ENCODE assay signal across 21 mouse cellular contexts in the genomic region with DNA sequence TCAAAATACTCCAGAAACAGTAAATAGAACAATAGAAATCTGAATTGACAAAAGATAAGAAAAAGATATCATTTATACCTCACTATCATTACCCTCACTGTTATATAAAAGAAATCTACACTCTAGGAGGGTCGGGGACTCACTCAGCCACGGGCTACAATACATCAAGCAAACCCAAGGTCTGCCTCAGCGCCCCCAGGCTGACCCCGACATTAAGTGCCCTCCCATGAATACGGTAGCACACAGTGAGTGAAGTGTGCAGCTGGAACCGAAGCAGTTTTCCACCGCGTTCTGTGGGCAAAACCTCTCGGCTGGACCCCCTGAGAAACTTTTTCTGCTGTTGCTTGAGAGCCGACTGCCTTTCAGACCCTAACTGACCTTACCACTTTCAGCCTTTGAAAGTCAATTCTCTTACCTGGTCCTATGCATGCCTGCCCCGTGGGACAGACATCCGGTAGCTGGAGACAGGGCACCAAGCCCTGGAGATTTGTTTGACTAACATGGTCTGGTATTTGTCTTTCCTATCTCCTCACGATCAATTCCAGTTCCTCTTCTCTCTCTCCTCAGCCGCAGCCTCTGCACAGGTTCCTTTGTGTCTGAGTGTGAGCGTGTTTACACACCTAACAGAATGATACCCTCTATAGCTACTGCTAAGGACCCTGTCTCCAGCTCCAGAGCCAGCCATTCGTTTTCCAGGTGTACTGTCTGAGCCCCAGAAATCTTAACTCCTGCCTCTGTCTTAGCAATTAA.
DNase-seq lines count a peak whose midpoint lies in the region; ATAC-seq and TF ChIP-seq lines count a peak whose summit lies in the region.
"Had no signal": no experiment of that assay in that cellular context is flagged by ENCODE, and none has a peak within 500 bp of the region (broad histone marks: within the 10 kb centered on the region; RNA-seq: fewer than 3 reads in every experiment).

No protein-coding gene starts in this region.

- no peaks in the 10 kb centered on the region for H3K9me3 ChIP-seq in hindbrain, embryonic 11.5 days (ENCODE audit: control insufficient read depth, low read length)
- H3K9me3 ChIP-seq in hindbrain, embryonic 10.5 days = no peaks in the 10 kb centered on the region
- no peaks in the 10 kb centered on the region for H3K9me3 ChIP-seq in CH12.LX (replicated peaks; ENCODE audit: low read length)
- no peaks in the 10 kb centered on the region for H3K9me3 ChIP-seq in forebrain, embryonic 16.5 days (ENCODE audit: control insufficient read depth, low read length)
- H3K9me3 ChIP-seq: forebrain, embryonic 15.5 days; heart, embryonic 15.5 days; liver, embryonic 15.5 days had no signal

- WGBS in hindbrain, embryonic 11.5 days = 54% methylated on average over 16 of the region's 16 CpGs
- WGBS in hindbrain, embryonic 10.5 days = 59% methylated on average over 16 of the region's 16 CpGs
- 75% methylated on average over 16 of the region's 16 CpGs for WGBS in forebrain, embryonic 16.5 days

- no peak overlapping the region for H3K9ac ChIP-seq in hindbrain, embryonic 11.5 days (ENCODE audit: low read depth, low read length)
- no peak overlapping the region for H3K9ac ChIP-seq in CH12.LX (ENCODE audit: insufficient read depth, low read depth)
- H3K9ac ChIP-seq in forebrain, embryonic 16.5 days (replicated peaks; ENCODE audit: low read depth, low read length) = no peak overlapping the region
- H3K9ac ChIP-seq: forebrain, embryonic 15.5 days; heart, embryonic 15.5 days; hindbrain, embryonic 14.5 days; liver, embryonic 15.5 days had no signal

- dilution Hi-C loops in CH12.LX (cut with MboI; ENCODE audit: extremely low pct_ligation_motif_present, extremely low pct_unique_long_range_greater_than_20kb, low sequenced_read_pairs) = no loop called here

- no peak for TF ChIP-seq EP300 in CH12.LX (IDR thresholded peaks at IDR 0.05; ENCODE audit: low read length)

- ATAC-seq in hindbrain, embryonic 11.5 days (ENCODE audit: low FRiP score) = no peak
- peak; percentile 61 to 68 for ATAC-seq in hematopoietic stem cell, adult 5-6 weeks (replicated peaks in 1 of 2; ENCODE audit: insufficient read depth in 1 of 2, low FRiP score in 2 of 2, low TSS enrichment in 1 of 2, low read depth in 1 of 2, poor library complexity in 2 of 2, severe bottlenecking in 2 of 2)
- no peak for ATAC-seq in forebrain, embryonic 16.5 days
- ATAC-seq: activated CD4-positive, CD25-positive, alpha-beta regulatory T cell, adult 4 months; forebrain, embryonic 15.5 days; Patski had no signal

- H3K27me3 ChIP-seq in hindbrain, embryonic 11.5 days (ENCODE audit: control insufficient read depth, insufficient read depth, low read length) = no peaks in the 10 kb centered on the region
- H3K27me3 ChIP-seq in hindbrain, embryonic 10.5 days (ENCODE audit: insufficient read depth, poor library complexity, severe bottlenecking) = no peaks in the 10 kb centered on the region
- no peaks in the 10 kb centered on the region for H3K27me3 ChIP-seq in CH12.LX (replicated peaks)
- H3K27me3 ChIP-seq in forebrain, embryonic 16.5 days (replicated peaks; ENCODE audit: control insufficient read depth, insufficient read depth, low read length) = no peaks in the 10 kb centered on the region
- H3K27me3 ChIP-seq: forebrain, embryonic 15.5 days; heart, embryonic 15.5 days; liver, embryonic 15.5 days had no signal

- H3K27ac ChIP-seq in hindbrain, embryonic 11.5 days (ENCODE audit: low read depth, low read length) = no peak overlapping the region
- no peak overlapping the region for H3K27ac ChIP-seq in hindbrain, embryonic 10.5 days
- H3K27ac ChIP-seq in CH12.LX (ENCODE audit: insufficient read depth, low read depth) = no peak overlapping the region
- H3K27ac ChIP-seq in forebrain, embryonic 16.5 days (ENCODE audit: low read length) = no peak overlapping the region
- H3K27ac ChIP-seq: forebrain, embryonic 15.5 days; heart, embryonic 15.5 days; hindbrain, embryonic 14.5 days; liver, embryonic 15.5 days had no signal

- in situ Hi-C loops in CH12.LX (cut with MboI; ENCODE audit: low pct_ligation_motif_present, low pct_unique_long_range_greater_than_20kb, low sequenced_read_pairs) = no loop called here

- no peak for TF ChIP-seq CTCF in CH12.LX (conservative IDR thresholded peaks at IDR 0.05 in 1 of 2, IDR thresholded peaks at IDR 0.05 in 1 of 2; ENCODE audit: low read depth in 2 of 2, low read length in 2 of 2)

- no peak for TF ChIP-seq POLR2A in CH12.LX (IDR thresholded peaks at IDR 0.05; ENCODE audit: low read depth, low read length)

- H3K4me3 ChIP-seq in hindbrain, embryonic 11.5 days (ENCODE audit: low read depth, low read length) = no peak overlapping the region
- H3K4me3 ChIP-seq in hindbrain, embryonic 10.5 days = no peak overlapping the region
- H3K4me3 ChIP-seq in CH12.LX (replicated peaks in 1 of 3; ENCODE audit: low read depth in 2 of 3, low read length in 2 of 3, poor library complexity in 1 of 3) = no peak overlapping the region
- no peak overlapping the region for H3K4me3 ChIP-seq in forebrain, embryonic 16.5 days (replicated peaks; ENCODE audit: low read length)
- H3K4me3 ChIP-seq: forebrain, embryonic 15.5 days; heart, embryonic 15.5 days; liver, embryonic 15.5 days had no signal

- H3K4me2 ChIP-seq in hindbrain, embryonic 11.5 days (replicated peaks; ENCODE audit: low read depth, low read length) = no peak overlapping the region
- peak overlapping the region; percentile 26; the same call in 1 of the 2 replicates for H3K4me2 ChIP-seq in CH12.LX (ENCODE audit: insufficient read depth, low read depth, poor library complexity, severe bottlenecking)
- H3K4me2 ChIP-seq in forebrain, embryonic 16.5 days (ENCODE audit: low read length) = no peak overlapping the region
- H3K4me2 ChIP-seq: forebrain, embryonic 15.5 days; heart, embryonic 15.5 days; hindbrain, embryonic 14.5 days; liver, embryonic 15.5 days had no signal

- no peaks in the 10 kb centered on the region for H3K36me3 ChIP-seq in hindbrain, embryonic 11.5 days (ENCODE audit: control insufficient read depth, insufficient read depth, low read length)
- no peaks in the 10 kb centered on the region for H3K36me3 ChIP-seq in hindbrain, embryonic 10.5 days
- no peaks in the 10 kb centered on the region for H3K36me3 ChIP-seq in CH12.LX (replicated peaks in 1 of 2; ENCODE audit: control insufficient read depth in 1 of 2, insufficient read depth in 1 of 2, low read length in 1 of 2)
- H3K36me3 ChIP-seq in forebrain, embryonic 16.5 days (ENCODE audit: control insufficient read depth, insufficient read depth) = no peaks in the 10 kb centered on the region
- H3K36me3 ChIP-seq: forebrain, embryonic 15.5 days; heart, embryonic 15.5 days; liver, embryonic 15.5 days had no signal

- H3K4me1 ChIP-seq in hindbrain, embryonic 11.5 days (replicated peaks; ENCODE audit: control insufficient read depth, insufficient read depth, low read length) = no peaks in the 10 kb centered on the region
- H3K4me1 ChIP-seq in hindbrain, embryonic 10.5 days (replicated peaks) = no peaks in the 10 kb centered on the region; the same call in 1 of the 2 replicates
- H3K4me1 ChIP-seq in CH12.LX (ENCODE audit: control insufficient read depth in 1 of 2, insufficient read depth in 2 of 2) = no peaks in the 10 kb centered on the region
- peaks cover 6% of the 10 kb centered on the region; the same call in 1 of the 2 replicates for H3K4me1 ChIP-seq in forebrain, embryonic 16.5 days (replicated peaks; ENCODE audit: control insufficient read depth, insufficient read depth, low read length)
- H3K4me1 ChIP-seq: liver, embryonic 15.5 days had no signal

- DNase-seq in hindbrain, embryonic 11.5 days (ENCODE audit: low spot score) = peak; percentile 26
- no peak for DNase-seq in hindbrain, embryonic 10.5 days (ENCODE audit: low spot score)
- no peak for DNase-seq in CH12.LX (ENCODE audit: extremely low read depth)
- peak; percentile 35 for DNase-seq in mesoderm, embryonic 11.5 days (ENCODE audit: low read depth, low spot score)
- DNase-seq in retina, embryonic 14.5 days (ENCODE audit: low spot score) = no peak
- no peak for DNase-seq in cerebellum, postnatal 25 days
- DNase-seq: adrenal gland, postnatal 25 days; cerebellum, adult 8-10 months; kidney, adult 18-20 months; kidney, postnatal 25 days; layer of hippocampus, adult 9-11 months; right cerebral cortex, adult 18-20 months; thymus, postnatal 14 days had no signal

- H3K79me2 ChIP-seq in CH12.LX (replicated peaks; ENCODE audit: control insufficient read depth, extremely low read depth, insufficient read depth, poor library complexity, severe bottlenecking) = no peaks in the 10 kb centered on the region

- TF ChIP-seq RAD21 in CH12.LX (IDR thresholded peaks at IDR 0.05; ENCODE audit: low read depth, low read length) = no peak

TF ChIP-seq in CH12.LX, 34 proteins besides CTCF, POLR2A, EP300 and RAD21:
- TF ChIP-seq E2F4 (IDR thresholded peaks at IDR 0.05; ENCODE audit: insufficient replicate concordance, low read depth, low read length) = no peak

Comparison
In these comparisons a context has a peak if more than half of its experiments do, and no peak if none do; other contexts are left out.
1. DNase-seq: peak in hindbrain, embryonic 11.5 days (single experiment) and mesoderm, embryonic 11.5 days (single experiment); none in hindbrain, embryonic 10.5 days (single experiment), CH12.LX (single experiment), retina, embryonic 14.5 days (single experiment) and cerebellum, postnatal 25 days (0 of 2).
2. ATAC-seq: peak in hematopoietic stem cell, adult 5-6 weeks (2 of 2); none in hindbrain, embryonic 11.5 days (single experiment) and forebrain, embryonic 16.5 days (single experiment).